Mouse (Mus musculus): ENCODE data around the gene Mcu.

Mcu gene

DNA sequence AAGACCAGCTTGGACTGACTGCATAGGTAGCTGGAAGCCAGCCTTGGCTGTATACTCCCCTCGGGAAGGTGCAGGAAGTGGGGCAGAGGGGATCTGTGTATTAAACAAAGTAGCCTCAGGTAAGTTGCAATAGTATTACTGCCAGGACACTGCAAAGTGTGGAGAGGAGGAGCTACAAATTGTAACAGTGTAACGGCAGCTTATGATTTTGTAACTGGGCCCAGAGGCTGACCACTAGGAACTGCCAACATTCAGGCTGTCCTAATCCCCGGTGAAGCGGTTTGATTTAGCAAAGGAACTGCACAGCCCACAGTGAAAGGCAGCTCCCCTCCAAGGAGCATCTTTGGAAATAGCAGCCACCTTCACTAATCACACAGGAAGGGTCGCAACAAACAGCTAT lies 3.2 kb downstream of the Mcu start:
- peak; percentile 71 for DNase-seq (ENCODE audit: low read depth)

DNA sequence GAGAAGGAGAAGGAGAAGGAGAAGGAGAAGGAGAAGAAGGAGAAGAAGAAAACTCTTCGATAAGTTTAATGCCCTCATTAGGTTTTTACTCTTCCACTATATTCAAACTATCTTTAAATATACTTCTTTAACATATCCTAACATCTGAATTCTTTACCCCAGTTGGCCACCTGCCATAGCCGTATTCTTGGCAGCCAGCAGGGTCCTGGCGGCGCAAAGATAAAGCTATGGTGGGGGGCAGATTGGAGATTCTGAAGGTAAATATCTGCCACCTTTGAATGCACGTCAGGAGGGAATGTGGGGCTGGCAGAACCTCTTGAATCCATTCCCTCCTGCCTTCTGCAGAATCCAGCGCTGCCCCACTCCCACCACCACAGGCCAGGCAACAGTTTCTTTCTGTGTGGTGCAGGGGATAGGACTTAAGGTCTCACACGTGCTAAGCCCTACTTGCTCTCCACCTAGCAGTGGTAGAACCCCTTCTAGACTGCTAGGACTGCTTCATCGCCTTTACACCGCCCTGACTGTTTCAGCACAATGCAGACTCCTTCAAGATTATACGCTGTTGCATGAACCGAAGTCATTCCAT lies 11.5 kb downstream of the Mcu start:
- DNase-seq (ENCODE audit: low read depth): no peak

DNA sequence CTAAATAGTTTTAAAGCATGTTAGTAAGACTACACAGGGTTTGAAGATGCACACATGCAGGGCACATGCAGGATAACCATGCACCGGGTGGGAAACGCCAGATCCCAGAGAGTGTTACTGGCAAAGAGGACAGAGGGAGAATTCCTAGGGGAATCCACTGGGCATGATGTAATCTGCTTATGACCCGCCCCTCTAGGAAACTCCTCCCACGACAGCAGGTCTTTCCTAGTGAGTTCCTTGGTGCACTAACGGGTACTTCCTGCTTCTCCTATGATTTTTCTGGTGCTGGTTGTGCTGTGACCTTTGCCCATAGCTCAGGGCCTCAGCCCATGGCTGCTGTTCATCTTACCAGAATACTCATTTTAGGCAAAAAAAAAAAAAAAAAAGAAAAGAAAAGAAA lies 12.6 kb downstream of the Mcu start:
- DNase-seq (ENCODE audit: low read depth): no peak

DNA sequence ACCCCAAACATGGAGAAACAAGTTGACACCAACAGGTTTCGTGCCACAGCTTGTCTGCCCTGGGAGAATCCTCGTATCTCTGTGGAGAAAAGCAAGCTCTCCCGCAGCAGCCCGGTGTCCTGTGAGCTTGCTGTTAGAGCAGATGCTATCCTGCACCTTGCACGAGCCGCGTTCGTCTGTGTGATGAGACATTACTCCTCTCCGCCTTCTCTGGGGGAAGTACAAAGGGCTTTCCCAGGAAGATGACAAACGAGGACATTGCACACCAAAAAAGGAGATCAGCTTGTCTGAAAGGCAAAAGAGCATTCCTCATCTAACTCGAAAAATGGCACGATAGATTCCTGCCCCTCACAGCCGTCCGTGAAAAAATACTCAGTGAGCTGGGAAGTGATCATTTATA lies 13.6 kb downstream of the Mcu start:
- no peak for DNase-seq (ENCODE audit: low read depth)

DNA sequence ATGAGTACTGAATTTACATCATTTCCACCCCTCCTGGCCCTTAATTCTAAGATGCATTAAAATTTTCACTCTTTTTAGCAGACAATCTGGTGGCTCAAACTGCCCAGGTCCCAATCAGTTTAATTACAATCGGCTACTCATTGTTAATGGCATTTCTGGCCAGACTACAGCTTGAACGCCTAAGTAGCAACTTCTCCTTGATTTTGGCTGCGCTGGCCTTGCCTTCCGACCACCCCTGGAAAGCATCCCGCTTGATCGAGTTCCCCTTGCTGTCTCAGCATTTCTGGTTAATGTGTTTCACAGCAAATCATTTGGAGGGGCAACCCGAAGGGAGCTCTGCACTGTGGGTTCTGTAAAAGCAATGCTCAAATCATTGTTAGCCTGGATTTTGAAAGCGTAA lies 14.4 kb downstream of the Mcu start:
- no peak for DNase-seq (ENCODE audit: low read depth)

DNA sequence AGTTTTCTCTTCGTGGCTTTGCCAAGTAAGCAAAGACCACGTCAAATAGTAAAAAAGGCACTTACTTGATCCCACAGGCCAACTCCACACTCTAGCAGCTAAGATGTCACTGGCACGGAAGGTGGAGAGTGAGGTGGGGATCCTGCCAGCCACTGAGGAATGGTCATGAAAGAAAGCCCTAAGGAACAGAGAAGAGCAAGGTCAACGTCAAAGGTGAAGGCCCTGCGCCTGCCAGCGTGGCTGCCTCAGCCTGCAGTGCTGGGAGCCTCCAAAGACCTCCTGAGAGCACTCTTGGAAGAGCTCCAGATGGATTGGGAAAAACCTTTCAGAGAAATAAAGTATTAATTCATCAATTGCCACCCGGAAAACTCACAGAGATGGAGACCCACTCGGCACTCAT lies 16.0 kb downstream of the Mcu start:
- DNase-seq (ENCODE audit: low read depth): no peak

DNA sequence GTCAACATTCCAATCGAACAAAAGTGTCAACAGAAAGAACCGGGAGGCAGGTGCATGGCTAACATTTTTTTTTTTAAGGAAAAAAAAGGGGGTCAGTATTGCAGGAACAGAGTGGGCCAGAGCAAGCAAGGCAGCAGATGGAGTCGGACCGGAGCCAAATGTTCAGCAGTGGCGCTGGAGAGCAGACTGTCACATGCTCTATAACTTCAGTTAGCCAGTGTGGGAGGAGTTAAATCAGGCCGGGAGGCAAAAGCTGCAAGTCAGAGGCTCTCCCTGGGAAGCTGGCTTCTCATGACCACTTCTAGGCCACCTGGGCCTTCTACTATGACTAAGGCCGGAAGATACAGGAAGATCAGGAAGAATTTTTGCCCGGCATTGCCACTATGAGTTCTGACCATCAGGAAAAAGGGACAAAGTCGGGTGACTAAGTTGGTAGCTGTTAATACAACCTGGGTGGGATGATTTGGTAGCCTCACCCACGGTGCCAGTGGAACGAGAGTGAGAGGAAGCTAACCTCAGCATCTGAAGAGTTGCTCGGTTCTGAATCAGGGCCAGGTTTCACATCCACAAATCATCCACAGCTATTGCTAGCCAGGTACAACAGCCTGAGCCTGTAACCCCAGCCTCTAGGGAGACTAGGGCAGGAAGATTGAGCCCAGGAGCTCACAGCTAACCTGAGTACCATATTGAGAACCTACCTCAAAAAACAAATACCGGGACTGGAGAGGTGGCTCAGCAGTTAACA lies 22.5 kb downstream of the Mcu start:
- DNase-seq (ENCODE audit: low read depth): no peak

DNA sequence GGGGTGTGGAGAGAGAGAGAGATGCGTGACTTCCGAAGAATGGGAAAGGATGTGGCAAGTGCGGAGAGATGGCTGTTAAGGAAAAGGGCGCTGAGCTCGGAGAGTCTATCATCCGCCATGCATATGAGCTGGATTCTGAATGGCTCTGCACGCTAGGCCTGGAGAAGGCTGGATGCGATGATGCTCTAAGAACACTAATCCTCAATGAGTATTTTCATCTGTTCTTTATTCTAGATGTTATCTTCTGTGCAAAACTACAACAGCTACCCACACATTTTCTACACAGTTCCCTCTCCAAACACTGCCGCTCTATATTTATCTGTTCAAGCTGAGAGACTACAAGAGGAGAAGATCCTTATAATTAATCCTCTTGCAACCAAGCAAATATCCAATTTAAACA lies 25.9 kb downstream of the Mcu start:
- DNase-seq (ENCODE audit: low read depth): no peak

DNA sequence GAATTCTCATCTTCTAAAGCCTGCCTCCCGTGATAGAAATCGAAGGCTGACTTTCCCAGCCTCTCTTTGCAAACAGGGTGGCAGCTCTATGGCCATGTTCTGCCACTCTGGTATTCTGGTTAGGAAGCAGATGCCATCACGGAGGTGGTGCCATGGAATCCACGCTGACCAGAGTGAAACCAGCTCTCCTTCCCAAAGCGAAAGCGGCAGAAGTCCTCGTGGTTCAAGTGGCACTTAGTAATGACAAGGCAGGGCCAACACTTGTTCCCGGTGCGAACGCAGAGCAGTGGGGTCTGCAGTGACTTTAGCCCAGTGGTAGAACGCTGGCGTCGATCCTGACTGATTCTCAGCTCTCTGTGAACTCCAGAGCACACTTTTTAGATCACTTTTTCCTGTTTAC lies 26.6 kb downstream of the Mcu start:
- no peak for DNase-seq (ENCODE audit: low read depth)

DNA sequence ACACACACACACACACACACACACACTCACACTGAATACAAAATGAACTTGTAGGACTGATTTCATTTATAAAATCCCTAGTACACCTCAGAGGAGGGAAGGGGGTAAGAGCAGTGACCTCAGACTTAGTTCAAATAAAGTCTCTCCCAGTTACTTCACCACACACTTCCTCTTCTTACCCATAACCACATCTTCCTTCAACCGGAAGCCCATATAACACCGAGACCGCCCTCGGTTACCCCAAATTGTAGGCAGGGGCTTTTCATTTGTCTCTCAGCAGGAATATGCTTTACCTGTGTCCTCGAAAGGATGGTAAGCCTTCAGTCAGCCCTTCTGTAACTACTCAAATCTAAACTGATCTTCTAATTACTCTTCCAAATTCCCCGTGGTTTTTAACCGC lies 27.1 kb downstream of the Mcu start:
- DNase-seq (ENCODE audit: low read depth): peak; percentile 86

DNA sequence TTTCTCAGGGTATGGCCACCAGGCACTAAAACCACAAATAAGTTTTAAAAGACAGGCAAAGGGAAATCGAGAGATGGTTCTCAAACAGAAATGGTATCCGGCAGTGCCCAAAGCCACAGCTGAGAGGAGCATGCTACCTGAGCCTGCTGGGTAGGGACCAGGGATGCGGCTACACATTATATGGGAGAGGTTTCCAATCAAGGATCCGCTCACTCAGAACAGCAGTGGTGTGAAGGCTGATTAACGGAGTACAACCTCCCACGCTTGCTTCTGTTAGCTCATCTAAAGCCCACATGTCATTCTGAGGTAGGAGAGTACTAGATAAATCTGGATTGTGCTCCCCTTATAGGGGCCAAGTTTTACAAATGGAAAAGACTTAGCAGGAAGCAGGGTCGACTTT lies 28.4 kb downstream of the Mcu start:
- no peak for DNase-seq (ENCODE audit: low read depth)

DNA sequence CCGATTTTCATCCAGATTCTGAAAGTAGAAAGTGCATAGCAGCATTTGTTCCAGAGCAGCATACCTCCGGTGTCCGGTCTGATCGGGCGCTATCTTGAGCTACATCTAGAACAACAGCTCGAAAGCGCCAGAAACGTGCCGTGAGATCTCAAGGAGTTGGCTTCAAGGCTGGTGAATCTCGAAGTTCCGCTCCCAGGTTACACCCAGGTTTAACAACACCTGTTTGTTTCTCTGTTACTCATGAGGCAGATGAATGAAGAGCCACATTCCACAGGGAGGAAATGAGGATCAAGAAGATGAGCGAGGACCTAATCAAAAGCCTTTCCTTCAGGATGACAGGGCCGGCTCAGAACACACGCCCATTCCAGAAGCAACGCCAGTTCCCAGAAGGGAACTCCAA lies 29.7 kb downstream of the Mcu start:
- no peak for DNase-seq (ENCODE audit: low read depth)

DNA sequence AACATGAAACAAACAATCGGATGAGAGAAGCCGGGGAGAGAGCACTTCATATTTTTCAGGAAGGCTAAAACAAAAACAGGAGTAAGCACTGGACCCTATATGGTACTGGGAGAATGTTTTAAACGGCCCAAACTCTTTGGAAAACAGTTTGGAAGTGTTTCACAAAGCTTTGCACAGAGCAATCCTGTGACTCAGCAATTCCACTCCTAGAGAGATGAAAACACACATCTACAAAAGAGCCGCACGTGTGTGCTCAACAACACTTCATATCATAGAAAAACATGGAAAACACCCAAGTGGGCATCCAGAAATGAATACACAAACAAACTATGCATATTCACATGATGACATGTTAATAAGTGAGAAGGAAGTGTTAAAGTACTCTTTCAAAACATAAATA lies 30.9 kb downstream of the Mcu start:
- no peak for DNase-seq (ENCODE audit: low read depth)

DNA sequence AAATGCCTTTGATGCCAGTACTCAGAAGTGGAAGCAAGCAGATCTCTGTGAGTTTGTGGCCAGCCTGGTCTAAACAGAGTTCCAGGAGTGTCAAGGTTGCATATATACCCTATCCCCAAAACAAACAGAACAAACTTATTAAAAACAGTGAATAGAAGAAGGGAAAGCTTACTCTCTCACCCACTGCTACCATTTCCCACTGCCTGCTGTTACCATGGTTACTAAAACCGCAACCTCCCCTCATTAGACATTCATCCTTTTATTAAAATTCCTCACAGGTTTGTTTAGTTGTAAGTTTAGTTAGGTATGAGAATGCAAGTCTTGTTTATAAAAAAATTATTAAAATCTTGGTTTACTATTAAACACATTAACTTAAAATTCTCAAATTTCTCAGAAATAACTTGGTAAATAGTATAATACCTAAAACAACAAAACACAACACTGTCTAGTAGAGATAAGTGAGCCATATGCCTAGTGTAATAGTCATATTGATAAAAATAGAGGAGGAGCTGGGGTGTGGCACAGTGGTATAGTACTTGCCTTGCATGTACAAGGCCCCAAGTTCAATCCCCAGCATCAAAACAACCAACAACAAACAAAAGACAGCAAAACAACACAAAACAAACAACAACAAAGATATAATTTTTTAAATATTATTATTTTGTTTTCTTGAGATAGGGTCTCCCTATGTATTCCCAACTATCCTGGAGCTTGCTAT lies 34.5 kb downstream of the Mcu start:
- DNase-seq (ENCODE audit: low read depth): no peak

DNA sequence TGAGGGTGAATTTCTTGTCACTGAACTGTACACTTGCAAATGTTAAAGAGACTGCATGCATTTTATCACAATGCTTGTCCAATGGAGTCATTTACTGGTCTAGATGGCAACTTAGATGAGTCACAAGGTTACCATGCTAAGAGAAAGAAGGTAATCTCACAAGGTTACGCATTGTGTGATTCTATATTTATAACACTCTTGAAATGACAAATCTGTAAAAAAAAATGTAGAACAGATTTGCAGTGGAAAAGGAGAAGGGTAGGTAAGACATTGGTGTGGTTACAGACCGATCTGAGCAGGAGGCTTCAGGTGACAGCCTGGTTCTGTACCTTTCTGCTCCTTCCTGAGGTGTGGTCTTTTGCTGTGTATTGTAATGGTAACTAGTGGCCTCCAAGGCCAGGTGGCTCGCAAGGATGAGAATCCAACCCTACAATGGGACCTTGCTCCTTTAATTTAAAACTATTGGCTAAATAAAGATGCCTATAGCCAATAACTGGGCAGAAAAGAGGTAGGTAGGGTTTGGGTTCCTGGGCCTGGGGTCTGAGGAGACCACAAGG lies 35.8 kb downstream of the Mcu start:
- no peak for DNase-seq (ENCODE audit: low read depth)

DNA sequence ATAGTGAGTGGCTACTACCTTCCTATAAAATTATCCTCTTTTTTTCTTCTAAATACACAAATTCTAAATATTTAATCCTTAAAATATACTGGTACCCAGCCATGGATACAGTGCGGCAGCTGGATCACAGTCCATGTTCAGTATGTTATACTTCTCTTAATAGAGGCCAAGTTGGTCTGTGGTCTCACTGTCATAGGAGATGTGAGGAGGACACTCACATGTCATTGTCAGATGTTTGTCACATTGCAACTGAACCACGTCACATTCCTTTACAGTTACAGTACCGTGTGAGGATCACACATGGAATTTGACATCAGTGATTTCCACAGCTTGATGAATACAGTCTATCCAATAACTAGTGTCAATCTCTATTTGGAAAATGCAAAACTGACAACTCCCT lies 36.8 kb downstream of the Mcu start:
- peak; percentile 44 for DNase-seq (ENCODE audit: low read depth)

DNA sequence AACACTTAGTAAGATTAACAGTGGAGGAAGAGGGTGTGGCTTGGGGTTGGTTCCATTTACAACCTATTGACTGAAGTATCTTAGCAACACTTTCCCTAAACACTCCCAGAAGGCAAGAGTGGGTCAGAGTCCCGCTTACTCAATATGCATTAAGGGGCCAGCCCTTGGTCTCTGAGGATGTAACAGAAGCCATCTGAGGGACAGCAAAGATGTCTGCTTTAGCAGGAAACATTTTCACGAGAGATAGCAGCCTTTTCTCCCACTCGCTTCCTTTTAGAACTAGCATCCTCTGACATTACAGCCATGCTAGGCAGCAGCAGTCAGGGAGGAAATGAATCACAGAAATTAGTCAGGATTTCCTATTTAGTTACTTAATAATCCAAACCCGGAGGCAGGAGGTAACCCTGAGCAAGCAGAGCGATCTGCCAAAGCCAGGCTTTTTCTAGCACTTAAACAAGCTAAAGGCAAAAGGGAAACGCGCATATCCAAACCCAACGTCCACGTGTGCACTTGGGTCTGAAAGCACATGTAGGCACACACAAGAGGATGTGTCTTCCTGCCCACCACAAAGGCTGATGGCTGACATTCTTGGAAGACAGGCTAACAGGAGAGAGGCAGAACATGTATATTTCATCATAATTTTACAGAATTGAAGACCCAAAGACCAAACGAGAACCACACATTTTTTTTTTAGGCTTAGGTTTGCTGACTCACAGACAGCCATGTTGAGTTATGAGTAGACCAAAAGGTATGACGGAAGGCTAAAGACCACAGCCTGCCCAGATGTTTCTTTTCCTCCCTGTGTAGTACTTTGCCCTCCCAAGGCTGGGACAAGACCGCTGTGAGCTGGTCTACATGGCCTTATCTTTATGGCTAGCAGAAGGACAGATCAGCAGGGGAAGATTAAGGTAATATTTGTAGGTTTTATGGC lies 38.4 kb downstream of the Mcu start:
- peak; percentile 100 for DNase-seq (ENCODE audit: low read depth)

DNA sequence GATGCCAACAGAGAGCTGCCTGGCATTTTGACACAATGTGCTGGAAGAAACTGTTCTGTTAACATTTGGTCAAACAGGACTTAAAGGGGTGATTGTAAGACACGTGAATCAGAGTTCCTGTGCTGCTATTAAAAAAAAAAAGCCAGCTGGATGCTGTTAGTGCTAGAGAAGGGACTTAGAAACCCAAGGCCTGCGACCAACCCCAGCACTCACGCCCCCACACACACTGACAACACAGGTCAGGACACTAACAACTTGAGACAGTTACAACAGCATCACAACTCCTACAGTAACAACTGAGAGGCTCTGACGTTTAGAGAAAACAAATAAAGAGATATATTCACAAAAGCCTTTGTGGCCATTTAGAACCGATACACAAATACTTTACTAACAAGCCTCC lies 40.2 kb downstream of the Mcu start:
- DNase-seq (ENCODE audit: low read depth): no peak

DNA sequence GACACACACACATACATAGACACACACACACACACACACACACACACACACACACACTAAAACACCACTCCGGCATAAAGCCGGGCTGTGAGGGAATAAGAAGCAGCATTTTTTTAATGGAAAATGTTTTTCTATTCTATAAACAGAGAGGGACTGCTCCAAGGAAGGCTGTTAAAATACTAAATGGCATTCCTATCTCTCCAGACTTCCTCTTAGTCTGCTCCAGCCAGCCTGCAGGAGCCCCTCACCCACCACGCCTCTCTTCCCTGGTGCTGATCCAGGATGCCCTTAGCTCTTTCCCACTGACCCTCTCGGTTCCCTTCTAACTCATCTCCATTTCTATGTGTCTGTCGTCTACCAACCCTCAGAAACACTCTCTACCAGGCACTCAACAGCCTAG lies 44.5 kb downstream of the Mcu start:
- DNase-seq (ENCODE audit: low read depth): no peak

DNA sequence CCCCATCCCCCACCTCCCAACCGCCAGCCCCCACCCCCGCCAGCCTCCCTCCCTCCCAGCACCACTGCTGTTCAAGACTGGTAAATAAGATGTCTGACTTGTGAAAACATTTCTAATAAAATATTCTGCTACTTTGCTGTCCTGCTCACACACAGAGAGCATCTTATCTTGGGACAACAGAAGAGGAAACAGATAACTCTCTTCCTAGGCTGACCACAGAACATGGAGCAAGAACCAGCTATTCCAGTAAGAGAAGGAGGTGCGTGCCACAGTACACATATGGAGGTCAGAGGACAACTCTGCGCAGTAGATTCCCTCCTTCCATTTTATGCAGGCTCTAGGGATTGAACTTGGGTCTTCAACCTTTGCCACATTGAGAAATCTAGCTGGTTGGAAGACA lies 45.2 kb downstream of the Mcu start:
- DNase-seq (ENCODE audit: low read depth): peak; percentile 95

DNA sequence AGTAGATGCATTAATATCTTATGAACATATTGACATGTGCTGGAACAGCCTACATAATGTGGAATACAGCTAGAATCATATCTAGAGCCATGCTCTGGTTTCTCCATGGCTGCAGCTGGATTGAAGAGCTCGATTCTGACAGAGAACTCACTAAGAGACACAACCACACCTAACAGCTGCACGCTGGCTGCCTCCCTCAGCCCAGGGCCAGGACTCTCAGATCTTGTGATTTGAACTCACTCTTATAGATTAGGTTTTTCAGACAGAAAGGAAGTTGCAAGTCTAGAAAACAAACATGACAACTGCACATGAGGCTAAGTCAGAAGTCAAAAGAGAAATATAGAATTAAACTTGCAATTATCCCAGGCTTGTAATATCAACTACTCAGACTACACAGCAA lies 45.7 kb downstream of the Mcu start:
- no peak for DNase-seq (ENCODE audit: low read depth)

DNA sequence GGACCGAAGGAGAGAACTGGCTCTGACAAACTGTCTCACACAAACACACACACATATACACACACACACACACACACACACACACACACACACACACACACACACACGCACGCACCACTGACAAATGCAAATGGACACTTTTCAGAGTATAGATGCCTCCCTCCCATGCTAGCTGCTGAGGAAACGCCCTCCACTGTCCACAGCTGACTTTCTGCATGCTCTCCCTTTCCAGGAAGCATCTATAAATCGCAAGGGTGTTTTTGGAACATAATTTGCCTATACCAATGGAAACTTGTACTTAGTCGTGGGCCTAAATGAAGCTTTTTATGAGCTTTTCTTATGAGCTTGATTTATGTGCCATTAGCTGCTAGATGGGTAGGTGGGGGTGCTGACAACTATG lies 46.1 kb downstream of the Mcu start:
- no peak for DNase-seq (ENCODE audit: low read depth)

All from 416B (cell line).